ENCODE assay signal across 8 mouse cellular contexts in genomic region chr10:80136952-80137625, GRCm38 (mm10). TPM values are rescaled to one million over a fixed set of nuclear protein-coding genes. Genes with fewer than 3 reads are reported as not detected.
DNase-seq lines count a peak whose midpoint lies in the region; ATAC-seq and TF ChIP-seq lines count a peak whose summit lies in the region.

No protein-coding gene starts in this region.

- peaks cover 42% of the 10 kb centered on the region for H3K36me3 ChIP-seq in forebrain, embryonic 13.5 days (ENCODE audit: poor library complexity, severe bottlenecking)
- H3K36me3 ChIP-seq in limb, embryonic 14.5 days (ENCODE audit: control insufficient read depth, insufficient read depth, low read length): peaks cover 39% of the 10 kb centered on the region
- no peaks in the 10 kb centered on the region for H3K36me3 ChIP-seq in myocyte (ENCODE audit: control insufficient read depth, insufficient read depth)

- intact Hi-C loops in left cerebral cortex, postnatal 14 days (cut with DNase I): no loop called here

- peak overlapping the region; percentile 97 for H3K4me2 ChIP-seq in forebrain, embryonic 13.5 days
- H3K4me2 ChIP-seq in limb, embryonic 14.5 days (replicated peaks; ENCODE audit: low read depth, low read length, severe bottlenecking): peak overlapping the region; percentile 97
- no peak overlapping the region for H3K4me2 ChIP-seq in myocyte (ENCODE audit: low read depth)

- peak overlapping the region; percentile 92 for H3K27ac ChIP-seq in forebrain, embryonic 13.5 days
- H3K27ac ChIP-seq in limb, embryonic 14.5 days (replicated peaks; ENCODE audit: low read depth, low read length): no peak overlapping the region

- ATAC-seq in forebrain, embryonic 13.5 days: no peak
- no peak for ATAC-seq in limb, embryonic 14.5 days (ENCODE audit: low FRiP score, low read depth)

- no peak for TF ChIP-seq POLR2A in limb, embryonic 14.5 days (IDR thresholded peaks at IDR 0.05; ENCODE audit: borderline replicate concordance, extremely low read depth, insufficient read depth, insufficient read length)
- TF ChIP-seq POLR2A in myocyte (IDR thresholded peaks at IDR 0.05; ENCODE audit: insufficient read length, low read depth): no peak

- no peak overlapping the region for H3ac ChIP-seq in myocyte (ENCODE audit: control insufficient read depth, insufficient read length)

- DNase-seq in adrenal gland, adult 2 months: peak; percentile 59
- DNase-seq in adrenal gland, postnatal 25 days: no peak
- DNase-seq in left cerebral cortex, postnatal 14 days (ENCODE audit: low spot score in 2 of 2): peak; percentile 46 to 72
- DNase-seq in left cerebral cortex, adult 11 months (ENCODE audit: low spot score): no peak
- no peak for DNase-seq in limb, embryonic 14.5 days (ENCODE audit: low spot score)
- DNase-seq in spleen, postnatal 36 days (ENCODE audit: low spot score in 2 of 2): no peak

- H3K9ac ChIP-seq in forebrain, embryonic 13.5 days: peak overlapping the region; percentile 91
- H3K9ac ChIP-seq in limb, embryonic 14.5 days (ENCODE audit: low read depth, low read length, severe bottlenecking): peak overlapping the region; percentile 41; the same call in 1 of the 2 replicates

- H3K27me3 ChIP-seq in forebrain, embryonic 13.5 days: peaks cover 10% of the 10 kb centered on the region
- H3K27me3 ChIP-seq in limb, embryonic 14.5 days (ENCODE audit: control insufficient read depth, insufficient read depth, low read length): peaks cover 16% of the 10 kb centered on the region
- H3K27me3 ChIP-seq in myocyte (ENCODE audit: control insufficient read depth, insufficient read depth, insufficient read length): no peaks in the 10 kb centered on the region

- peaks cover 58% of the 10 kb centered on the region for H3K4me1 ChIP-seq in forebrain, embryonic 13.5 days
- H3K4me1 ChIP-seq in limb, embryonic 14.5 days (ENCODE audit: control insufficient read depth, insufficient read depth, low read length): peaks cover 22% of the 10 kb centered on the region

- 3% methylated on average over 29 of the region's 29 CpGs for WGBS in forebrain, embryonic 13.5 days
- 7% methylated on average over 26 of the region's 29 CpGs for WGBS in limb, embryonic 14.5 days

- H3K4me3 ChIP-seq in forebrain, embryonic 13.5 days: peak overlapping the region; percentile 74
- H3K4me3 ChIP-seq in limb, embryonic 14.5 days (replicated peaks; ENCODE audit: low read length): peak overlapping the region; percentile 71
- H3K4me3 ChIP-seq in myocyte: no peak overlapping the region

- H3K79me2 ChIP-seq in myocyte (ENCODE audit: control insufficient read depth, insufficient read depth): no peaks in the 10 kb centered on the region

- H3K9me3 ChIP-seq in forebrain, embryonic 13.5 days (replicated peaks): no peaks in the 10 kb centered on the region
- no peaks in the 10 kb centered on the region for H3K9me3 ChIP-seq in limb, embryonic 14.5 days (ENCODE audit: control insufficient read depth, low read length)

TF ChIP-seq in myocyte, 11 proteins besides CTCF, POLR2A, EP300 and RAD21:
- peak in 1 of 3 experiments; percentile 15 for TF ChIP-seq MYOG (IDR thresholded peaks at IDR 0.05; ENCODE audit: control insufficient read depth in 1 of 3, insufficient read depth in 1 of 3, insufficient read length in 2 of 3, low read depth in 2 of 3)
- TF ChIP-seq MYOD1 (IDR thresholded peaks at IDR 0.05; ENCODE audit: control insufficient read depth in 1 of 3, insufficient read length in 2 of 3, low read depth in 2 of 3): peak in 2 of 3 experiments; percentile 23 to 26
- no peak for TF ChIP-seq TCF3 (IDR thresholded peaks at IDR 0.05; ENCODE audit: insufficient read length, low read depth)

RNA-seq across cellular contexts. Expression of gene Atp5d, which starts 1.3 kb away (rescaled TPM):
- total RNA-seq in adrenal gland, adult 2 months (2021): 100 to 1,000 TPM; 654 to 778 TPM
- polyA plus RNA-seq in adrenal gland, adult 2 months (2012; rRNA removed): 5,895 and 6,727 TPM in 2 replicates
- 460 and 592 TPM in 2 replicates for total RNA-seq in adrenal gland, postnatal 25 days (2021)
- total RNA-seq in left cerebral cortex, postnatal 14 days (2021): 100 to 1,000 TPM; 403 to 424 TPM
- polyA plus RNA-seq in forebrain, embryonic 13.5 days (2015; fragmentation: Nextera tagmentation; extraction: Ambion mirVana): 454 and 459 TPM in 2 replicates
- 449 and 577 TPM in 2 replicates for polyA plus RNA-seq in limb, embryonic 14.5 days (2012; rRNA removed)
- polyA plus RNA-seq in limb, embryonic 14.5 days (2014; fragmentation: Nextera tagmentation; extraction: Ambion mirVana): 477 TPM in 2 replicates
- polyA plus RNA-seq in myocyte (2012; fragmentation: generic; extraction: Trizol): 1,163 TPM

RNA-seq across cellular contexts. Expression of gene Cbarp, which starts 3.5 kb away (rescaled TPM):
- total RNA-seq in adrenal gland, adult 2 months (2021): 100 to 1,000 TPM in 1 of 2 experiments, 10 to 100 TPM in 1; 74.5 to 118 TPM
- polyA plus RNA-seq in adrenal gland, adult 2 months (2012; rRNA removed): 84.3 and 84.6 TPM in 2 replicates
- 45.4 and 67.9 TPM in 2 replicates for total RNA-seq in adrenal gland, postnatal 25 days (2021)
- total RNA-seq in left cerebral cortex, postnatal 14 days (2021): 100 to 1,000 TPM; 437 to 473 TPM
- 21.2 and 26.8 TPM in 2 replicates for polyA plus RNA-seq in forebrain, embryonic 13.5 days (2015; fragmentation: Nextera tagmentation; extraction: Ambion mirVana)
- polyA plus RNA-seq in limb, embryonic 14.5 days (2012; rRNA removed): 28.9 and 36.0 TPM in 2 replicates
- polyA plus RNA-seq in limb, embryonic 14.5 days (2014; fragmentation: Nextera tagmentation; extraction: Ambion mirVana): 7.5 and 9.3 TPM in 2 replicates
- 10.0 TPM for polyA plus RNA-seq in myocyte (2012; fragmentation: generic; extraction: Trizol)

RNA-seq across cellular contexts. Expression of gene Midn, which starts 11.0 kb away (rescaled TPM):
- total RNA-seq in adrenal gland, adult 2 months (2021): 100 to 1,000 TPM in 1 of 2 experiments, 10 to 100 TPM in 1; 75.8 to 115 TPM
- polyA plus RNA-seq in adrenal gland, adult 2 months (2012; rRNA removed): 233 and 269 TPM in 2 replicates
- total RNA-seq in adrenal gland, postnatal 25 days (2021): 74.1 and 97.4 TPM in 2 replicates
- total RNA-seq in left cerebral cortex, postnatal 14 days (2021): 10 to 100 TPM; 94.0 to 96.3 TPM
- 35.1 and 37.9 TPM in 2 replicates for polyA plus RNA-seq in forebrain, embryonic 13.5 days (2015; fragmentation: Nextera tagmentation; extraction: Ambion mirVana)
- polyA plus RNA-seq in limb, embryonic 14.5 days (2012; rRNA removed): 108 and 161 TPM in 2 replicates
- polyA plus RNA-seq in limb, embryonic 14.5 days (2014; fragmentation: Nextera tagmentation; extraction: Ambion mirVana): 33.4 and 39.6 TPM in 2 replicates
- 131 TPM for polyA plus RNA-seq in myocyte (2012; fragmentation: generic; extraction: Trizol)

RNA-seq across cellular contexts. Expression of gene Stk11, which starts 21.5 kb away (rescaled TPM):
- 100 to 1,000 TPM; 153 to 156 TPM for total RNA-seq in adrenal gland, adult 2 months (2021)
- 151 and 159 TPM in 2 replicates for polyA plus RNA-seq in adrenal gland, adult 2 months (2012; rRNA removed)
- total RNA-seq in adrenal gland, postnatal 25 days (2021): 154 TPM in 2 replicates
- 10 to 100 TPM; 86.2 to 90.8 TPM for total RNA-seq in left cerebral cortex, postnatal 14 days (2021)
- polyA plus RNA-seq in forebrain, embryonic 13.5 days (2015; fragmentation: Nextera tagmentation; extraction: Ambion mirVana): 20.7 and 21.6 TPM in 2 replicates
- polyA plus RNA-seq in limb, embryonic 14.5 days (2012; rRNA removed): 133 and 147 TPM in 2 replicates
- polyA plus RNA-seq in limb, embryonic 14.5 days (2014; fragmentation: Nextera tagmentation; extraction: Ambion mirVana): 30.1 and 32.4 TPM in 2 replicates
- polyA plus RNA-seq in myocyte (2012; fragmentation: generic; extraction: Trizol): 150 TPM

RNA-seq across cellular contexts. Expression of gene Cirbp, which starts 28.7 kb away (rescaled TPM):
- 10 to 100 TPM; 30.6 to 77.0 TPM for total RNA-seq in adrenal gland, adult 2 months (2021)
- 108 and 152 TPM in 2 replicates for polyA plus RNA-seq in adrenal gland, adult 2 months (2012; rRNA removed)
- total RNA-seq in adrenal gland, postnatal 25 days (2021): 49.9 and 142 TPM in 2 replicates
- 100 to 1,000 TPM in 1 of 2 experiments, 10 to 100 TPM in 1; 95.6 to 111 TPM for total RNA-seq in left cerebral cortex, postnatal 14 days (2021)
- 274 and 308 TPM in 2 replicates for polyA plus RNA-seq in forebrain, embryonic 13.5 days (2015; fragmentation: Nextera tagmentation; extraction: Ambion mirVana)
- polyA plus RNA-seq in limb, embryonic 14.5 days (2012; rRNA removed): 286 and 289 TPM in 2 replicates
- polyA plus RNA-seq in limb, embryonic 14.5 days (2014; fragmentation: Nextera tagmentation; extraction: Ambion mirVana): 101 and 106 TPM in 2 replicates
- 54.2 TPM for polyA plus RNA-seq in myocyte (2012; fragmentation: generic; extraction: Trizol)

Comparison
In these comparisons a context has a peak if more than half of its experiments do, and no peak if none do; other contexts are left out.
1. DNase-seq: peak in adrenal gland, adult 2 months (single experiment) and left cerebral cortex, postnatal 14 days (2 of 2); none in adrenal gland, postnatal 25 days (single experiment), left cerebral cortex, adult 11 months (single experiment), limb, embryonic 14.5 days (single experiment) and spleen, postnatal 36 days (0 of 2).